Mouse (Mus musculus): ENCODE data around the gene 9130230L23Rik.
A peak's percentile ranks its signal among the peaks of the same experiment; 100 is the strongest.
"Not testable (repeated sequence)": the region's sequence is repeated elsewhere in the genome, so short reads cannot be mapped to it uniquely, and the experiment has no call there.

Gene 9130230L23Rik

DNA sequence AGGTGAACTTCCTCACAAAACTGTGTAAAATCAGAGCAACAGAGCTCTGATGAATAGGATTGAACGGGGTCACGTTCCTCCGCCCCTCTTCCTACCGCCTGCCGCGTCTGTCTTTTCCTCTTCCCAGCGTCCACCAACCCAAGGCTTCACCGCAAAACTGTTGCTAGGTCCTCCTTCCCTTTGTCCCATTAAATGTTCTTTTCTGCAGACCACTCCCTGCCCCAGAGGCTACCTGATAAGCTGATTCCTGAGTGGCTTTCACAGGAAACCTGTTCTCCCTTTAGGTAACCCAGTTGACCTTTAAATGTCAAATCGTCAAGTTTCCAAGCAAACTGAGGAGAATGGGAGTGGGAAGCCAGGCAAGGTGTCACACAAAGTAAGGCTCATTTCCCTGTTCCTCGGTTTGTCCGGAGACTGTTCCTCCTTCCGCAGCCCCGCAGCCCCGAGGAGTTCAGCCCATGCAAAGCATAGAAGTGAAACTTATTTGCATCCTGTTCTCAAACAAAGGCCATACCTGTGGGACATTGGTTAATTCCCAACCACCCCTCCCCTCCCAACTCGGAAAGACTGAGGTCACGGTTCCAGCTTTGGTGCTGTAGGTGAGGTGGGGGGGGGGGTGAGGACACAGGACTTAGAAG lies 1.1 kb upstream of the 9130230L23Rik start:
- DNase-seq (ENCODE audit: low read depth, low spot score) = no peak

DNA sequence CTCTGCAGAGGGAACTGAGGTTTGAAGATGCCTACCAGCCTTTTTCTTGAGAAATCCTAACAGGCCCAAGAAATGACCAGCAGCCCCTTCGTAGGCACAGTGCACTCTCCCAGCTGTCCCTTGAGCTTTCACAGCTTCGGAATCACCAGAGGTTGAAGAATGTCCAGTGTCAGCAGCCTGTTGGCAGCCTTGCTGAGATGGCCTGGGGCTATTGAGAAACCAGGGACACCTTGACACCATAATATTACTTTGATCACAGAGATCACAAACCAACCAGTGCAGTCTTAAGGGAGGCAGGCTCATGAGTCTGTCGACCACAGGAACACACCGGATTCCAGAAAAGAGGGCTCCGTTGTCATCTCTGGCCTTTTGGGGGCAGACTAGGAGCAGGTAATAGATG lies 2.9 kb downstream of the 9130230L23Rik start:
- no peak for DNase-seq (ENCODE audit: low read depth, low spot score)

DNA sequence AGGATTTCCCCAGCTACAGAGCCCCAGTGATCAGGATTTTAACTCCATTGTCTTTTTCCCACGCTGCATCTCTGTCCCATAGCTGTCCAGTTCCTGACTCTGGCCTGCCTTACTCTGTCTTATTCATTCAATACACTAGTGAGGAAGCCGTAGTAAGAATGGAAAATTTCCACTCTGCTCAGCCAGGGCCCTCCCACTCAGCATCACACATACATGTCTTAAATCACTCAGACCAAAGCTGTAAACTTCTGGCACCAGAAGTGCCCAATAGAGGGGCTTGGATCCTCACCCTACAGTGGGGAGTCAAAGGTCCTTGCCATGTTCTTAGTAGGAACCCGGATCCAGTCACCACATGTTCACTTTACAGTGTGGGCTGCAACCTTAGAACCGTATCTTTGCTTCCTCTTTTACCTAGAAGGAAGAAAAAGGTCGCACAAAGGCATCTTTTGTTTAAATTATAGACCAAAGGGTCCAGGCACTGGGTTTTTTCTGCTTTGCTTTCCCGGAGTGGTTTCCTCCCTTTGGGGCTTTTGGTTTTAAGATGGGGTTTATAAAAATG lies 3.4 kb downstream of the 9130230L23Rik start:
- DNase-seq (ENCODE audit: low read depth, low spot score) = peak; percentile 18

DNA sequence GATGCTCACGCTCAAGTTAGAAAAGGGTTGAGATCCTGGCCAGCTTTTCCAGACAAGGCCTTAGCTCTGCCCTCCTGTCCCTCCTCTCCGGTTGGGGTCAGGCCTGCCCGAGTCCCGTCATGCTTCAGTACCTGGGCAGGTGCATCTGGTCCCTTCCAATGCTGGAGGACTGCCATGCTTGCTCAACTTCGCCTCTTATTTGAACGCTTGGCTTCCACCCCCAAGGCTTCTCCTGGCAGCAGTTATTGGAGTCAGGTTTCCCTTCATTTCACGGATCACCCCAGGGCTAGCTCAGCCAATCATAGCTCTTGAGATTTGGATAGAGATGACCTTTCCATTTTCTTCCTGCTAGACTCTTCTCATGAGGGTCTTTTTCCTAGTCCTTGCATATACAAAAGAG lies 4.0 kb downstream of the 9130230L23Rik start:
- DNase-seq (ENCODE audit: low read depth, low spot score) = no peak

DNA sequence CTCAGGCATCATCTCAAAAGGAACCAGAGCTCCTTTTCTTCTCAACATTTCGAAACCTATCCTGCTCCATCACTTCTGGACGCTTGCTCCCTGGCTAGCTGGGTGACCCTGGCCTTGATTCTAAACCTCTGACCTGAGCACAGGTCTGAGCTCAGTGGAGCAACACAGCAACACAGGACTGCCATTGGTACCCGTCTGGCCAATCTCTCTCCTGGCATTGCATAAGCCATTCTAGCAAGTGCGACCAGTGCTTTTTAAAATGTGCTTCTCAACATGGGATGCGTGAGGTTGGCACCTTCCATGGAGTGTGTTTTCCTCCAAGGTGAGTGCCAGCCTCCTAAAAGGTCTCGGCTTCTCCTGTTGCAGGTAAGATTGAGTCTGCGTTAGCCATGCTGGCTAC lies 5.0 kb downstream of the 9130230L23Rik start:
- DNase-seq (ENCODE audit: low read depth, low spot score) = no peak

DNA sequence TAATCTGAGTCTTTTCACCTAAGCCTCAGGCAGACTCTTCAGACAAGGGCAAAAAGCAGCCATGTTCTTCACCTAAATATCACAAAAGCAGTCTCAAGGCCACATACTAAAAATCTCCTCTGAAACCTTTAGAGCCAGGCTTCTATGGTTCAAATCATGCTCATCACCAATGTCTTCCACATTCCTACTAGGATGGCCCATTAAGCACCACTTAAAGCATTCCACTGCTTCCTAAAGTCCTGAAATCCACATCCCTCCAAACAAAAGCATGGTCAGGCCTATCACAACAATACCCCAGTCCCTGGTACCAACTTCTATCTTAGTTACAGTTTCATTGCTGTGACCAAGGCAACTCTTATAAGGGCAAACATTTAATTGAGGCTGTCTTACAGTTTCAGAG lies 6.3 kb downstream of the 9130230L23Rik start:
- DNase-seq (ENCODE audit: low read depth, low spot score) = no peak

DNA sequence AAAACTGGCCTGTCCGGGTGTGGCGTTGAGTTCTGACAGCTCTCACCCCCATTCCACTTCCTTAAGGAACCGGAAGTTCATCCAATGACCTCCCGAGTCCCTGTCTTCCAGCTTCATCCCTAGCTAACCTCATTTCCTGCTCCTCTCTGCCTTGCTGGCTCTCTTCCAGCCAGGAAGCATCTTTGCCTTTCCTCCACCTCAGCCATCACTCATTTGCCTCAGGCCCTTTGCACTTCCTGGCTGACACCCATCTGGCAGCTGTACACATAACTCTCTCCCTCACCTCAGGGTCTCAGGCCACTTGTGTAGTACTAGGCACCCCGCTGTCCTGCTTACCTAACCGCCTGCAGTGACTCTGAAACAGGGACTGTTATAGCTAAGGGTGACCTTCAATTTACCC lies 9.4 kb downstream of the 9130230L23Rik start:
- peak; percentile 59 for DNase-seq (ENCODE audit: low read depth, low spot score)

DNA sequence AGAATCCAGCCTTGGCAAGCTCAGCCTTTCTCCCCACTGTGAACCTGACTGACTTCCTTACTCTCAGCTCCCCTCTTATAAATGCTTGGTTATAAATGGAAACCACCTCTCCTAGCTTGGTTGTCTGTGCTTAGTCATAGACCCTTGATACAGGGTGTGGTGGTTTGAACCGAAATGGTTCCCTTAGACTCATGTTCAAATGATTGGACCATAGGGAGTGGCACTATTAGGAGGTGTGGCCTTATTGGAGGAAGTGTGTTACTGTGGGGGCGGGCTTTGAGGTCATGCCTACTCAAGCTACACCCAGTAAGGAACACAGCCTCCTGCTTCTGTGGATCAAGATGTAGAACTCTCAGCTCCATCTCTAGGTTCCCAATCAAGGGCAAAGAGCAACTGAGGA lies 12.9 kb downstream of the 9130230L23Rik start:
- peak; percentile 88 for DNase-seq (ENCODE audit: low read depth, low spot score)

DNA sequence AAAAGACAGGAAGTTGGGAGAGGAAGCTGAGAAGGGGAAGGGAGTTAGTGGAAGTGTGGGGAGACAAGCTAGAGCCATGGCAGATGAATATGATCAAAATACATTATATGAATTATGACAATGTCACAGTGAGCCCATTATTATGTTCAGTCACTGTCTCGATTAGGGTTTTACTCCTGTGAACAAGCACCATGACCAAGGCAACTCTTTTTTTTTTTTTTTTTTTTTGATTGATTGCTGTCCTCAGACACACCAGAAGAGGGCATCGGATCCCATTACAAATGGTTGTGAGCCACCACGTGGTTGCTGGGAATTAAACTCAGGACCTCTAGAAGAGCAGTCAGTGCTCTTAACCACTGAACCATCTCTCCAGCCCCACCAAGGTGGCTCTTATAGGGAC lies 17.1 kb downstream of the 9130230L23Rik start:
- DNase-seq (ENCODE audit: low read depth, low spot score) = not testable (repeated sequence)

DNA sequence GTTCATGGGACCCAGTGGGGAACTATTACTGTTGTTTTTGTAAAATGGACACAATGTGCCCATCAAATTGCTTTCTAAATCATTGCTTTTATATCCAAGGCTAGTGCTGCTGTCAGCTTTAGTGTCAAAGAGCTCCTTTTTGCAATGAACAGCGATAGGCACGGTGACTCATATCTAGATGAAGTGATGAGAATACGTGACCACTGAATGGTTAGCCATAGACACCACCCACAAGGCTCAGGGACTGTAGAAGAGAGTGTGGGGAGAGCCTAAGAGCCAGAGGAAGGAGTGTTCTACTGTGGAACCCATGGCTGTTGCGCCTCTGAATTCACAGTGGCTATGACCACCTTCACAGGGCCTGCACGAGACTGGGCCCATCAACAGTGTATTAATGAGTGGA lies 17.7 kb downstream of the 9130230L23Rik start:
- peak; percentile 17 for DNase-seq (ENCODE audit: low read depth, low spot score)

DNA sequence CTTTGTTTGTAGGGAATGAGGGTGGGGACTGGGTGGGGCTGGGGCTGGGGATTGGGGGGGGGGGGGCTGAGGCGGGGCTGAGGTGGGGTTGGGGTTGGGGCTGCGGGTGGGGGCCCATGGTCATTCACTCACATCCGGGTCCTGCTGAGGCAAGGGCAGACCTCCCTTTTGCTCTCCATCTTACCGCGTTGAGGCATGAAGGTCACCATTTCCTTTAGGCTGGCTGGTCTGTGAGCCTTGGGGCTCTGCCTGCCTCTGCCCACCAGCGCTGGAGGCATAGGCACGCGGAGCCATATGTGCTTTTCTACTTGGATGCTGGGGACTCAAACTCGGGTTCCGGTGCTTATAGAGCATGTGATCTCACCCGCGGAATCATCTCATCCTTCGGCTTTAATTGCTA lies 28.4 kb downstream of the 9130230L23Rik start:
- no peak for DNase-seq (ENCODE audit: low read depth, low spot score)

DNA sequence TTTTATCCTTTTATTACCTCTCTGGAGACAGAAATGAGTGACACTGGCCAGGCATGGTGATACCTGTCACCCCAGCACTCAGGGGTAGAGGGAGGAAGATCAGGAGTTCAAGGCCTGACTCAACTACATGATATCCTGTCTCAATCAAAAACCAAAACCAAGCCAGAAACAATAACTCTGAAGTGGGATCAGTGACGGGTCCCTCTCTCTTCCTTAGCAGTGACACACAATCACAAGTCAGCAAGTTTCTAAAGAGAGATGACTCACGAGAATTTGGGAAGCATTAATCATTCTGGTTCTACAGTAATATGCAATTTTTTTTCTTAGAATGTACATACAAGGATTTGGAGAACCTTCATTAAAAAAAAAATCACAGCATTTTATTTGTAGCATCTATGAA lies 30.9 kb downstream of the 9130230L23Rik start:
- peak; percentile 89 for DNase-seq (ENCODE audit: low read depth, low spot score)

DNA sequence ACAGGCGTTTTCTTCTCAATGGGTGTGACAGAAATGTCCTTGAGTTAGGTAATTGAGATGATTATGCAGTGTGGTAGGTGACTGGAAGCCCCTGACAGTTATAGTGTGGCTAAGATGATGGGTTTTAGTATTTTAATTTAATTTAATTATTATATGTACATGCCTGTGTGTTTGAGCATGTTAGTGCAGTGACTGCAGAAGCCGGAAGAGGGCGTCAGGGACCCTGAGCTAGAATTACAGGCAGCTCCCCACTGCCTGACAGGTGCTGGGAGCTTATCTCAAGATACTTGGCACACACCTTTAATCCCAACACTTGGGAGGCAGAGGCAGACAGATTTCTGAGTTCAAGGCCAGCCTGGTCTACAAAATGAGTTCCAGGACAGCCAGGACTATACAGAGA lies 36.1 kb downstream of the 9130230L23Rik start:
- DNase-seq (ENCODE audit: low read depth, low spot score) = no peak

DNA sequence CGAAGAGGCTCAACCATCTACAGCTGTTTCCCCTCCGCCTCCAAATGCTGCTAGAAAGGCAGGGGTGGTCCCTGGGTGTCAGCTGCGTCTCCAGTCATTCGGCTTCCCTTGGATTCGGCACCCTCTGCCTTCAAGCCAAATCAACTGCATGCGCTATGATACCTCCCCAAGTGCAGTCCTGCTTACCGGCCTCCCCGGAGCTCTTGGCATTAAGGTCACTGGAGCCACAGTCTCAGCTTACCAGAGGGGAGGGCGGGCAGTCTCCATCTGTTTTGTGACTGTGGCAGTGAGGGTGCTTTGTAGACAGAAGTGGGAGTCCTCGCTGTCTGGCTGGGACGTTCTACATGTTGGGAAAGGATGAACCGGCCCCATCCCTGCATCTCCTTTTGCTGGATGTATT lies 37.0 kb downstream of the 9130230L23Rik start:
- DNase-seq (ENCODE audit: low read depth, low spot score) = no peak

DNA sequence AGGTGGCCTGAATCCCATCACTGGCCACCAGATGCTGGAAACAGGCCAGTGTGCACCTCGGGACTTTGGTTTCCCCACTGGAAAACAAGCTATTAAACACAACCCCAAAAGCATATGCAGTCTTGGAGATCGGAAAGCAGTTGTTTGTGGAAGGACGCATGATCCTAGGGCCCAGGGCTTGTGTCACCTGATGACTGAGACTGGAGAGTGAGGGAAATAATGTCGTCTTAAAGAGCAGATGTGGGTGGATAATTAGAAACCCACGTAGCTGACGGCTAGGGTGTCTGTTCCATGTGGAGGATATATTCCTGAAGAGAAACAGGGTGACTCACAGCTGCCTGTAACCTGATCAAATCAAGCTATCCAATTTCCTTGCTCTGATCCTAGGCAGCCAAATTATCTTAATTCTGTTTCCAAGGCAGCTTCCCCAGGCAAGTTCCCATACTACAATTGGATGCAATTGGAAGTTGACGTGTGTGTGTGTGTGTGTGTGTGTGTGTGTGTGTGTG lies 38.3 kb downstream of the 9130230L23Rik start:
- peak; percentile 50 for DNase-seq (ENCODE audit: low read depth, low spot score)

DNA sequence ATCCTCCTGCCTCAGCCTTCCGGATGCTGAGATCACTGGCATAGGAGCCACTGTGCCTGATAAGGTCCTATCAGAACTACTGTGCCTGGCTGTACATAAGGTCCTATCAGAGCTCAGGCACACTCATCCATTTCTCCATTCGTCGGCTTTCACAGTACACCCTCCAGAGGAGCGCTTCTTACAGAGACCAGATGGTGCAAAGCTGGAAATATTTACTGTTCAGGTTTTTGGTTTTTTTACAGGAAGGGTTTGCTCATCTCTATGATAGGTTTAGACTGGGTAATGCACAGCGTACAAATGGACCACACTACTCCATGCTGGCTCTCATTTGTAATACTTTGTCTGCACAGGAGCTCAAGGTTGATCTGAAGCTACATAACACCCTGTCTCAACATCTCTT lies 40.8 kb downstream of the 9130230L23Rik start:
- no peak for DNase-seq (ENCODE audit: low read depth, low spot score)

DNA sequence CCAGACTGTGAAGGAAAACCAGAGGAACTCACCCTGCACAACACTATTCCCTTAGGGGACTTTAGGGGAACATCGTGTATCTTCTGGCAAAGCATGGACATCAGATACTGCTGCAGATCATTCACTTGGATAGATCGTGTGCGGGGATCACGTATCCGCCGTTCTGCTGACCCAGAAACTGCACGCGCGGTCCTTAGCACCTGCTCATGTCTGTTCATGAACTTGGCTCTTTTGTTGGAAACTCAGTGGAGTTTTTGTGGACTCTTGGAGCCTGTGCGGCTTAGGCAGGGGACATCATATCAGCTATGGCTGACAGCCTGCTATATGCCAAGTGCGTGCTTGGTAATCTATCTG lies 43.5 kb downstream of the 9130230L23Rik start:
- no peak for DNase-seq (ENCODE audit: low read depth, low spot score)

DNA sequence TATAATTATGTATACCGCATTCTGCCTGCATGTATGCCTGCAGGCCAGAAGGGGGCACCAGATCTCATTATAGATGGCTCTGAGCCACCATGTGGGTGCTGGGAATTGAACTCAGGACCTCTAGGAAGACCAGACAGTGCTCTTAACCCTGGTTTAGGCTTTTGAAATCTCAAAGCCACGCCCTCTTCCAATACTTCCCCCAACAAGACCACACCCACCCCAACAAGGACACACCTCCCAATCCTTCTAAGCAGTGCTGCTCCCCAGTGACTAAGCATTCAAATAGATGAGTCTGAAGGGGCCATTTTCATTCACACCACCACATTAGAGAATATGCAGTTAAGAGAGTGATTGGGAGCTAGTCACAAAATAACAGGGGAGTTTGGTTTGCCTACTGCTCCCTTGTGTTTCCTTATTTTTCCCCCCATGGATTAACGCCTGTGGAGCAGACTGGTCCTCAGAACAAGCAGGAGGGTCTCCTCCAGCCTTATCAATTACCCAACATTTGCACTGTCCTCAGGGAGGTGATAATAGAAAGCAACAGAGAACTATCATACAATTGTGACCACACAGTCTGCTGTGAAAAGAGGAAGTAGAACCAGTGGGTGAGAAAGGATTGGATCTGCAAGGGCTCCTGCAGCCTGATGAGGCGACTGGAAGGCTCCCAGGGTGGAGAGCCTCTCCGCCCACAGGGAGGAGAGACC lies 44.0 kb downstream of the 9130230L23Rik start:
- no peak for DNase-seq (ENCODE audit: low read depth, low spot score)

DNA sequence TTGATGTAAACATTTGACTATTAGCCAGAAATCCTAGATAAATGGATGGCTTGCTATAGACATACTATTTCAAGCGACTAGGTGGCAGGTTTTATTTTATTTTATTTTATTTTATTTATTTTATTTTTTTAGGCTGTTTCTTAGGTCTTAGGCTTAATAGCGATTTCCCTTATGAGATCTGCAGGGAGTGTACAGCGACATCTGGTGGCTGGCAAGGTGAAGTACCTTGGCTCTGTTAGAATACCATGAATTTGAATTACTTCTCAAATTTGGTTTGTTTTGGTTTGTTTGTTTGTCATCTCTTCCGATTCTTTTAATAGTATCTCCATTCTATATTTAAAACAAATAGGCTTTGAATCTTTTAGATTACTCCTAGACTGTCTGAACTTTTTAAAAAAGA lies 45.5 kb downstream of the 9130230L23Rik start:
- peak; percentile 81 for DNase-seq (ENCODE audit: low read depth, low spot score)

DNA sequence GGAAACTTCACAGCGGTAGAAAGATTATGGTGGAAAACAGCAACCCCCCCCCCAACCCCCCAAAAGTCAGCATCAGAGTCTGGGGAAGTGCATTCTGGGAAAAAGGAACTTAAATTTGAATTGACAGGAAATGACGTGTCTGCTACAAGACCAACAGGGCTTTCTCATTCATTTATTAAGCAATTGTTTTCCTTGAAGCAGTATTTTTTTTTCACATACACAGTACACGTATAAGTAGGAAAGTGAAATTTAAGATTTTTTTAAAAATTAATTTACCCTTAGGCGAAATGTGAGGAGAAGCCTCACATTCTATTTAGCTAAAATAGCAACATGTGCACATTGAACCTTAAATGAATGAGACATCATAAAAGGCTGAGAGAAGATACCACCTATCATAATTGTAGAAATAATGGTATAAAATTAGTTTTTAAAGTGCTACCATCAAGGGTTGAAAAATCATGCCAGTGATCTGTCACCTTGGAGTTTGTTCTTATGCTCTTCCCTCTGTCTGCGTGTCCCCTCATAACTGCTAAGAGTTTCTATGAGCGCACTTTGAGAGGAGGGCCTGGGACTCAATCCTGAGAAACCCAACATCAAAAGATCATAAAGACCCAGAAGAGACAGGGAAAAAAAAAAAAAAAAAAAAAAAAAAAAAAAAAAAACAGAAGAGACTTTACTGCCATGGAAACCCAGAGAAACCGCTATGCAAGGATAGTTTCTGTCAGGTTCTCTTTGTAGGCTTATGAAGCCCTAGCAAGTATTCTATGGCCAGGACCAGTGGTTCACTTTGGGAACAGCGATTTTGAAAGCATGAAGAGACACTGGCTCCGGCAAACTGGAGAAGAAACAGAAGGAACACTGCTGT lies 47.7 kb downstream of the 9130230L23Rik start:
- DNase-seq (ENCODE audit: low read depth, low spot score) = no peak

DNA sequence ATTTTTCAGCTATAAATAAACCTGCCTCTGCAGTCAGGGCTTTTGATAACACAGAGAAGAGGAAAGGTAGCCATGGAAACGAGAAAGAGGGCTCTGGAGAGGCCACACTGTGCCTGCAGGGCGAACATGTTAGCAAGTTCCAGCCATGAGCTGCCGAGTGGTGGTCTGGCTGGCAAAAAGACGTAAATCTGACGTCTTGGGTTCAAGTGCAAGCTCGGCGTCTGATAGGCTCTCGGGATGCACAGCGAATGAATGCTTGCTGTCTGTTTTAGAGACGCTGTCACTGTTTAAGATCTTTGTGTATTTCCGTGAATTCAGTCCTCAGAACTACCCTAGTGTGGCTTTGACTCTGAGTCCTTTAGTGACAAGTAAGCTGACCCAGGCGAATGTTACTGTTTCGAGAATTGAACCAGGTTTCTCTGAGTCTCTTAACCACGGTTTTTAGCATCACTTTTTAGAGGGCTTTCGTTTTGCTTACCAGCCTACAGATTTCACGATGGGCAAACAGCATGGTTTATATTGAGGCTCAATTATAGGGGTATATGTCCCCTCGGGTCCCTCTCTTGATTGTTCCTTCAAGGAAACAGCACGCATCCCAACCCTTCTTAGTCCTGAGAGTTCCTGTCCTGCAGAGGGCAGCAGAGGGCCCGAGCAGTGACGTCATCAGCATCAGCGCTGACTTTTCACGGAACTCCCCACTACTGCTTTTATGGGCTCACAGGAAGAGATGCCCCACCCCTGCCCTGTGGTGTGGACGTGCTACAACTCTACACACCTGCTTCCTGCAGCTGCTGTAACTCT lies 48.5 kb downstream of the 9130230L23Rik start:
- peak; percentile 60 for DNase-seq (ENCODE audit: low read depth, low spot score)
